Mouse (Mus musculus) central nervous system, embryonic 18 days (tissue): ENCODE results near the gene Vmn1r122. TPM values are rescaled to one million over a fixed set of nuclear protein-coding genes. Genes with fewer than 3 reads are reported as not detected.

ENCODE experiments used
- polyA plus RNA-seq: library from polyadenylated mRNA; depleted of rRNA; stranded (reverse); fragments of >200 nt; gene quantifications from 2 replicates; pipeline ENCODE4 v1.2.3, GENCODE M21; 2012; rRNA removed

Gene Vmn1r122
- polyA plus RNA-seq = not detected in 2 replicates

DNA sequence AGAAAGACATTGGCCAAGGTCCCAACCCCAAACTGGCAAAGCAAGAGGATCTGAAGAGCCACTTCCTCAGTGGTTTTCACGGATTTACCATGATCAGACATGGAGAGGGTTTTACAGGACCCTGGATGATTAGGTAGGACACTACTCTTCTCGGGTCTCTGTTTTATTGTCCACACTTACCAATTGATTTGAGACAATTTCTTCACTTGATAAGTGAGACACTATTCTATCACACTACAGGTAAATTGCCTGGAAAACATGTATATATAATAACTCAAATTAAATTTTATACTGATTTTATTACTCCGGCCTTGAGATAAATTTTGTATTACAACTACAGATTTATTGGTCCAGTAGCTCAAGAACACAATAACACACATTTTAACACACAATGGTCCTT, at the start of gene Vmn1r122:
TSS of gene Vmn1r122 (minus strand) at position 101 of the 400 bp plus-strand sequence.

DNA sequence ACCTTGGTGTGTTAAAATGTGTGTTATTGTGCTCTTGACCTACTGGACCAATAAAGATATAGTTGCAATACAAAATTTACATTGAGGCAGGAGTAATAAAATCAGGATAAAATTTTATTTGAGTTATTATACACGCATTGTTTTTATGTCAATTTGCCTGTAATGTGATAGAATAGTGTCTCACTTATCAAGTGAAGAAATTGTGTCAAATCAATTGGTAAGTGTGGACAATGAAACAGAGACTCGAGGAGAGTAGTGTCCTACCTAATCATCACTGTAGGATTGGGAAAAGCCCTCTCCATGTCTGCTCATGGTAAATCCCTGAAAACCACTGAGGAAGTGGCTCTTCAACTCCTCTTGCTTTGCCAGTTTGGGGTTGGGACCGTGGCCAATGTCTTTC, 28.0 kb upstream of the Vmn1r122 start, which contains the start of gene Vmn1r123:
TSS of gene Vmn1r123 (plus strand) at position 301 of the 400 bp plus-strand sequence.

DNA sequence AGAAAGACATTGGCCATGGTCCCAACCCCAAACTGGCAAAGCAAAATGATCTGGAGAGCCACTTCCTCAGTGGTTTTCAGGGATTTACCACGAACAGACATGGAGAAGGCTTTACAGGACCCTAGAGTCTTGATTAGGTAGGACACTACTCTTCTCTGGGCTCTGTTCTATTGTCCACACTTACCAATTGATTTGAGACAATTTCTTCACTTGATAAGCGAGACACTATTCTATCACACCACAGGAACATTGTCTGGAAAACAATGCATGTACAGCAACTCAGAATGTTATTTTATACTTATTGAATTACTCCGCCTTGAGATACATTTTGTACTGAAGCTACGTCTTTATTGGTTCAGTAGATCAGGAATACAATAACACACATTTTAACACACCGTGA, 35.5 kb downstream of the Vmn1r122 start, which contains the start of gene Vmn1r121:
TSS of gene Vmn1r121 (minus strand) at position 101 of the 400 bp plus-strand sequence.

Other genes starting within 250 kb of the Vmn1r122 start
- not detected in 2 replicates for gene Vmn1r118, start 221.8 kb downstream of the Vmn1r122 start, polyA plus RNA-seq
- not detected in 2 replicates for gene Vmn1r119, start 121.7 kb downstream of the Vmn1r122 start, polyA plus RNA-seq
- not detected in 2 replicates for gene Vmn1r120, start 80.3 kb downstream of the Vmn1r122 start, polyA plus RNA-seq
- gene Vmn1r121, start 35.6 kb downstream of the Vmn1r122 start, polyA plus RNA-seq = not detected in 2 replicates
- not detected in 2 replicates for gene Vmn1r123, start 28.1 kb upstream of the Vmn1r122 start, polyA plus RNA-seq
- not detected in 2 replicates for gene Gm5157, start 56.3 kb upstream of the Vmn1r122 start, polyA plus RNA-seq
- gene Vmn1r124, start 126.5 kb upstream of the Vmn1r122 start, polyA plus RNA-seq = not detected in 2 replicates
- not detected in 2 replicates for gene Vmn1r125, start 138.1 kb upstream of the Vmn1r122 start, polyA plus RNA-seq
- not detected in 2 replicates for gene Vmn1r126, start 167.3 kb upstream of the Vmn1r122 start, polyA plus RNA-seq
- gene Vmn1r127, start 185.7 kb upstream of the Vmn1r122 start, polyA plus RNA-seq = not detected in 2 replicates
- gene Vmn1r128, start 215.2 kb upstream of the Vmn1r122 start, polyA plus RNA-seq = not detected in 2 replicates
- not detected in 2 replicates for gene Vmn1r129, start 227.2 kb upstream of the Vmn1r122 start, polyA plus RNA-seq